Mouse (Mus musculus): ENCODE results near the gene Bfsp1.

DNA sequence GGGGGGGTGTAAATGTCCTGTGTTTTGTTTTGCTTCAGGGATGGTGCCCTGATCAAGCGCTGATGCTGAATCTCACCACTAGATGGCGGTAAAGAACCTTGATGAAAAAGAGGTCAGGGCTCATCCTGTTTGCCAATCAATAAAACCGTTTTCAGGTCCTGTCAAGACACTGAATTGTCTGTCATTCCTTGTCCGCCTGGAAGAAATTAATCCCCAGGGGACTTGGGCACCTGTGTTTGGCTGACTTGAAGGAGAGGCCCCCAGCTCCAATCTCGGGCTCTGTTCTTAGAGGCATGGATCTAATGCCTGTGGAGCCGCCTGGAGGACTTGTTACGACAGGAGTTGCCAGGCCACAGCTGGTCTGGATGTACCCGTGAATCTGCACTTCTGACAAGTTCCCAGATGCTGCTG is 25.7 kb downstream of the Bfsp1 start:
- peak; percentile 72 for TF ChIP-seq CTCF (conservative IDR thresholded peaks at IDR 0.05; ENCODE audit: insufficient read depth, insufficient read length, low read depth, low read length)
- TF ChIP-seq POLR2A (IDR thresholded peaks at IDR 0.05; ENCODE audit: low read depth, low read length) = no peak
